Mouse (Mus musculus) left cerebral cortex, adult 8-10 months (tissue): ENCODE measurements around the gene Dnajc11. TPM values are rescaled to one million over a fixed set of nuclear protein-coding genes. Genes with fewer than 3 reads are reported as not detected.
A peak's percentile ranks its signal among the peaks of the same experiment; 100 is the strongest.

Experiments used
- DNase-seq, 2 experiments: peaks; one replicate each; pipeline ENCODE4 v3.0.0; 2022; ENCODE audit warnings: low spot score in 2 of 2
- total RNA-seq, 4 experiments: library from RNA; stranded (reverse); gene quantifications; 2 replicates each; pipeline ENCODE4 v1.2.4; 2022

Dnajc11 gene
- total RNA-seq = 10 to 100 TPM; 51.5 to 75.7 (median 62.5) TPM

- peak; percentile 89 to 93 for DNase-seq
Measured at GRCm38 (mm10) chr4:151933505-151934214, at the start of gene Dnajc11. TSS of gene Dnajc11 (plus strand) at chr4:151933691.

GRCm38 (mm10) chr4:151893241-151893640 lies 40.2 kb upstream of the Dnajc11 start:
- no peak for DNase-seq

- DNase-seq = no peak
Measured at GRCm38 (mm10) chr4:151894926-151895325, 38.6 kb upstream of the Dnajc11 start.

- DNase-seq = no peak
Measured at GRCm38 (mm10) chr4:151895624-151896023, 37.9 kb upstream of the Dnajc11 start.

- no peak for DNase-seq
Measured at GRCm38 (mm10) chr4:151897069-151897617, 36.3 kb upstream of the Dnajc11 start.

- DNase-seq = no peak
Measured at GRCm38 (mm10) chr4:151898600-151899245, 34.8 kb upstream of the Dnajc11 start.

- DNase-seq = no peak
Measured at GRCm38 (mm10) chr4:151899707-151900384, 33.6 kb upstream of the Dnajc11 start.

GRCm38 (mm10) chr4:151900735-151901134 lies 32.8 kb upstream of the Dnajc11 start:
- DNase-seq = no peak

- DNase-seq = no peak
Measured at GRCm38 (mm10) chr4:151901422-151901821, 32.1 kb upstream of the Dnajc11 start.

- no peak for DNase-seq
Measured at GRCm38 (mm10) chr4:151902046-151902688, 31.3 kb upstream of the Dnajc11 start.

GRCm38 (mm10) chr4:151902689-151903241 lies 30.7 kb upstream of the Dnajc11 start:
- DNase-seq = no peak

GRCm38 (mm10) chr4:151904098-151904497 lies 29.4 kb upstream of the Dnajc11 start:
- DNase-seq = no peak

GRCm38 (mm10) chr4:151905621-151906020 lies 27.9 kb upstream of the Dnajc11 start:
- no peak for DNase-seq

- DNase-seq = no peak
Measured at GRCm38 (mm10) chr4:151907577-151908343, 25.7 kb upstream of the Dnajc11 start.

GRCm38 (mm10) chr4:151908809-151909208 lies 24.7 kb upstream of the Dnajc11 start:
- no peak for DNase-seq

GRCm38 (mm10) chr4:151916271-151916670 lies 17.2 kb upstream of the Dnajc11 start:
- DNase-seq = no peak

GRCm38 (mm10) chr4:151919135-151919840 lies 14.2 kb upstream of the Dnajc11 start:
- no peak for DNase-seq

- DNase-seq = no peak
Measured at GRCm38 (mm10) chr4:151919900-151920643, 13.4 kb upstream of the Dnajc11 start.

GRCm38 (mm10) chr4:151922124-151922523 lies 11.4 kb upstream of the Dnajc11 start:
- DNase-seq = no peak
